Mouse (Mus musculus): ENCODE data around the gene Snx19.

The Snx19 gene

DNA sequence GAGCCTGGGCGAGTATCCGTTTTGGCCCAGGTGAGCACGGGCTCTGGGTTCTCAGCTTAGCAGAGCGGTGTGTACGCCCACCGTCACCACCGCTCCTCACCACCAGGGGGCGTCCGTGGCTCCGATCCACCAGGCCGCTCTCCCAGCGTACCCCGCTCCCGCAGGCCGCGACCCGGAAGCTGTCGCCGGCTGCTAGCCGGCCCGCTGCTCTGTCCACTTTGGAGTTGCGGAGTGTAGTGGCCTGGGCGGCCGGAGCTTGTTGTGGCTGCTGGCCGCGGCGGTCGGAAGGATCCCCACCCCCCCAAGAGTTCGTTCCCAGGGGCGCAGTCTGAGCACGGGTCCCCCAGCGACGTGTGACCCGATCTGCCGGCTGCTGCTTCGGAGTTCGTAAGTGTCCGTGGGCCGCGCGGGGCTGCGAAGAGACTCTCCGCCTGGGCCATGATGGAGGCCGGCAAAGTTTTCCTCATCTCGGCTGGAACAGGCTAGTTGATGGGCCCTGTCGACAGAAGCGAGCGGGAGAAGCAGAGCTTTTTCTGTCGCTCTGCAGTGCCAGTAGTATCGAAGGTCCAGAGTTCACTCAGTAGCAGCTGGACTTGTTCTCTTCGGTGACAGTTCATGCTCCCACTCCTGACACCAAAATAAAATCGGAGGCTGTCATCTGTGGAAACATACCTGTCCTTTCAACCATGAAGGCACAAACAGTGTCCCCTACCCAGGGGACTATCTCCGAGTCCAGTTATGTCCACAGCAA is at the start of gene Snx19:
Gene Snx19, plus strand, starts transcription at position 227 of the 751 bp plus-strand sequence.
- peak; percentile 98 for DNase-seq

DNA sequence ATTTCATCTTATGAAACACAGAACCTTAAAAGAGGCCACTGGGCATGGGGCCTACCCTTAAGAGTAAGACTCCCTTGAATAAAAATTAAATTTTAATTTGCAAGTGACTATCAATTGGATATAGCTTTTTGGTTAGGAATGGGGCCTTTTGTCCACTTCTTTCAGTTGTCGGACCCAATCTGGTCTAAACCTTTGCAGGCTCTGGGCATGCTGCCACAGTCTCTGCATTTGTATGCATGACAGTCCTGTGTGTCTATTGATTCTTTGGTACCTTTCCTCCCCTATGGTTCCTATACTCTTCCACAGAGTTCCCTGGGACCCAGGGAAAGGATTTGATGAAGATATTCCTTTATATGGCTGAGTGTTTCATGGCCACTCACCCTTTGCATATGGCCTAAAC is 26.1 kb upstream of the Snx19 start:
- DNase-seq, result no peak

DNA sequence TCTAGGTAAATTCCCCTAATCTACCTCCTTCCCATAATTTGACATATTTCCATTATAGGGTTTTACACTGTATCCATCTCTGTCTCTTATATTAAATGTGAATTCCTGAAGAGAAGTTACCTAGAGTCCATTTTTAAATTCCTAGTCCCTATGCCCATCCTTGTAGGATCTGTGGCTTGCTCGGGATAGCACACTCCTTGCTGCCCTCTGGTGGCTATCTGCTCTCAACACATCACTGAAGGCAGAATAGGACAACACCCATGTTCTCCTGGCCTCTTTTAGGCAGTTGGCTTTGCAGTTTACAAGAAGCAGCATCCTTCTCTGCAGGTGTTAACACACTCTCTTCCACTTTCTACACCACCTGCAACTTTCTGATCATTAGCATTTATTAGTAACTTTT is 4.0 kb upstream of the Snx19 start:
- peak; percentile 66 for DNase-seq

DNA sequence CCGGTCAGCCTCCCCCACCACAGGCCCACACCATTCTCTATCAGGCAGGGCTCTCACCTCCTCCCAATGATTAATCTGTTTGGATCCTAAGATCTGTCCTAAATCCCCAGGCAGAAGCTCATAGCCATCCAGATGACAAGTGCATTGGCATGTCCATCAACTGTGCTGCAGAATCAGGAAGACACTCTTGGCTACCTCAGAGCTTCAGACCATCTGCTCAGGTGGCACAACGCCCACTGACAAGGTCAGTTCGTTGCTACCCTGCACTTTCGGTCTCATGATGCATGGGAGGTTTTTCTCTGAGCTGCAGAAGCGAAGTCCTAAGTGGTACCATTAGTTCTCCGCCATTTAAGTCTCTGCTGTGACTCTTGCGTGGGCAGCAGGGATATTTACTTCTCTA is 1.7 kb upstream of the Snx19 start:
- no peak for DNase-seq

GRCm38 (mm10) chr9:30428231-30428630 is 1.3 kb downstream of the Snx19 start:
- DNase-seq, result no peak

- no peak for DNase-seq
Observed at GRCm38 (mm10) chr9:30430447-30430846, 3.5 kb downstream of the Snx19 start.

DNA sequence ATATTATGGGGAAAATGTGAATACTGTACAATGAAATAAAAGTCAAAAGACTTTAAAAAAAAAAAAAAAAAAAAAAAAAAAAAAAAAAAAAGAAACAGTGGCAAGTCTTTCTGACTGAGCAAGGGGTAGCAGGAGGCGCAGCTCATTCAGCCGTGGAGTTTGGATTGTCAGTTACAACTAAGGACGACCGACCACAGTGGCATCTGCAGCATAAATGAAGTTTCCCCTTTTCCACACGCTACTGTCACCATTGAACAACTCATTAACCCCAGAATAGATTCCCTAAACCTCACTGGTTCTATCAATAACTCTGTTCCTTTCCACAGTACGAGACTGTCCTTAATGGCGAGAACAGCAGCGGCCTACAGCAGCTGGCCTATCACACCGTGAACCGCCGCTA is 5.0 kb downstream of the Snx19 start:
- DNase-seq, result no peak

- no peak for DNase-seq
Observed at GRCm38 (mm10) chr9:30433914-30434313, 7.0 kb downstream of the Snx19 start.

DNA sequence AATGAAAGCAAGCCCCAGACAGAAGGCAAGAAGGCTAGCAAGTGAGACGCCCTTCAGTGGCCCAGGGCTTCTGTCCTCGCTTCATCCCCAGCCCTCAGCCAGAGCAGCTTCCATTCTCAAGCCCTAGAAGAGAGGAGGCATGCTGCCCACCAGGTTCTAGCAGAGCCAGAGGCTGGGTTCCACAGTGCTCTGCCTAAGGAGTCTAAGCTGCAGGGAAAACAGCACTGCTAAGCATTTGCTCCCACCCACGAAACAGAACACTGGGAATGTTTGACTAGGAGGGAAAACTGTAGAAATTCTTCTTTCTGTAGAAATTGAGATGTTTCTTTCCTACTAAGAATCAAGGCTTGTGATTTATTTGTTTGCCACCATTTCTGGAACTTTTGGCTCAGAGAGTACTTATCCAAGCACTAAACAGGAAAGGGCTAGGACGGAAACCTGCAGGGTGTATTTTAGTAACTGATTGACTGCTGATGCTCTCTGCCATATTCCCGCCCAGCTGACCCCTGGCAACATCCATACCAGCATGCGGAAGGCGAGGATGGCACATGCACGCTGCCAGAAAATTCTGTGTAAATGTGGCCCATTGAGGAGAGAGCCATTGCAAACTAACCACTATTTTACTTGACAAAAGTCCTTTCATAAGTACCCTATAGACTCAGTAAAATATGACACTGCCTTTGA is 9.1 kb downstream of the Snx19 start:
- DNase-seq, result no peak

GRCm38 (mm10) chr9:30438505-30438904 is 11.6 kb downstream of the Snx19 start:
- DNase-seq, result peak; percentile 41

DNA sequence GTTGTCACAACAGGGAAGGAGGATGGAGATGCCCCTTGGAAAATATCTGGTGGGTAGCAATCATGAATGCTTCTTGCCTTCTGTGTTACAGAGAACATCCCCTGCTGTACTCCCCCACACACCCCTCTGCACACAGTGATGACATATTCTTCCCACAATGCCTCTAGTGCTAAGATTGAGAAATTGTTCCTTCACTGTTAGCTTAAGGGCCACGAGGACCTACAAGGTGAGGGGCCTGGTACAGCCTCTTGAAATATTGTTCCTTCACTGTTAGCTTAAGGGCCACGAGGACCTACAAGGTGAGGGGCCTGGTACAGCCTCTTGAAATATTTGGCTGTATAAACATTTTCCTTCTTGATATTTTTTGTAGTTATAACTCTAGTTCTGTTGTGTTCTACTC is 14.9 kb downstream of the Snx19 start:
- DNase-seq, result no peak

DNA sequence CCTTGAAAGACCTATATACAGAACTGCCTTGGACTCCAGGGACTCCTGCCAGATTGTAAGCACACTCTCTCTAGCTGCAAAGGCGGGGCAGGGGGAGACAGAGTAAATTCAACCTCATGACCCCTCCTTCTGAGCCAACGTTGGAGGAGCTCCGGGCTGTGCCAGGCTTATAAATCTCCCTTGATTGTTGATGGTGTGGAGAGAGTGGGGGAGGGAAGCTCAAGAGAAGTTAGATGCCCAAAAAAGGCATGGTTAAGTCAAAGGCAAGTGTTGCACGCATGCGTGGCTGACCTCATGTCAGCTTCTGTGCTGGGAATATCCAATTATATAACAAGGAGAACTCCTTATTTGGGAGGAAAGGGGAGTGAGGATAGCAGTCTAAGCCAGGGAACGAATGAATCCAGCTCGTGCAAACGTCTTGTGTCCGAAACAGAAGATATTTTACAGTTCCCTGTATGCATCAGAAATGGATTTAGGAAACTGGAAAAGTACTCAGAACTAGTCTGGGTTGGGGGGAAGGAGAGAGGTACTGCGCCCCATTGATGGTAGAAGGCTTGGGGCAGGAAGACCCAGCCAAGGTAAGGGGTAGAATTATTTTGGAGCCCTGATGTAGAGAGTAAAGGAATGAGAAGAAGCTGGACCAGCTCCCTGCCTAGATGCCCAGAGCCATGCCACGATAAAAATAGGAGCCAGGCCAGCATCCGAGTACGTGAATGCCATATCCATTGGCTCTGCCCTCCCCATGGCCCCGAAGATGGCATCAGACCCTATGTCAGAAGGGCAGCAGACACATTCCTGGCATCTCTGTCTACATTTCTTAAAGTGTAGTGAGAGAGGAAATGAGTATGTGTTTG is 18.6 kb downstream of the Snx19 start:
- no peak for DNase-seq

- DNase-seq, result no peak
Observed at GRCm38 (mm10) chr9:30446126-30446525, 19.2 kb downstream of the Snx19 start.

- no peak for DNase-seq
Observed at GRCm38 (mm10) chr9:30448459-30448858, 21.6 kb downstream of the Snx19 start.

DNA sequence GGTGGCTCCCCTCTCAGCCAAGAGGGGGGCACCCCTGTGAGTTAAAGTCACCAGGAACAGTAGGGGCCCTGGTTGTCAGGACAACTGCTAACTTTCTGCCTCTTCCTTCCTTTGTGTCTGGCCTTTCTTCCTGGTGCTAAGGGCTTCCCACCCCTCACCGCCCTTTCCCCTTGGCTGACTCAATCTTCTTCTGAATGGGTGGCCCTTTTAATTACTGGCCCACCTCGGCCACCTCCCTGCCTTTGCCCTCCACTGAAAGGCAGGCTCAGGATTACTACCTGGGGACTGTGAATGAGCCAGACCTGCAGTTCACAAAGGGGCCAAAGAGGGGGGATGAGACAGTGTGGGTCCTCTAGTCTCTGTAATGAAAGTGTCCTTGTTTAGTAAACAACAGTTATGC is 23.0 kb downstream of the Snx19 start:
- no peak for DNase-seq

DNA sequence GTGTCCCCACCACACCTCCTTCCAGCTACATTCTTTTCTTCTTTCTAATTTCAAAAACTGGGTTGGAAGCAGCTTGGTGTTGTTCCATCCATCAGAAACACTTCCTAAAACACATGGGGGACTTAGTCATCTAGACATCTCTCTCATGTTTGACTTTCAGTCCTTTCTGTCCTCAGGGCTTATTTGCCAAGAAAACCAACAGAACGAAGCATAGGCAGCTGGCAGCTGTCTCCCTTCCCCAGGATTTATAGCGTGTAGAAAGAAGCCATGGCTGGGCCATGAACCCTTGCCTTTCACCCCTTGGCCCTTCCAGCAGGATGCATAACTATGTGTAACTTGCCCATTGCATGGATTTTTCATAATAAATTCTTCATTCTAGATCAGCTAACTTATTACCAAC is 23.9 kb downstream of the Snx19 start:
- no peak for DNase-seq

DNA sequence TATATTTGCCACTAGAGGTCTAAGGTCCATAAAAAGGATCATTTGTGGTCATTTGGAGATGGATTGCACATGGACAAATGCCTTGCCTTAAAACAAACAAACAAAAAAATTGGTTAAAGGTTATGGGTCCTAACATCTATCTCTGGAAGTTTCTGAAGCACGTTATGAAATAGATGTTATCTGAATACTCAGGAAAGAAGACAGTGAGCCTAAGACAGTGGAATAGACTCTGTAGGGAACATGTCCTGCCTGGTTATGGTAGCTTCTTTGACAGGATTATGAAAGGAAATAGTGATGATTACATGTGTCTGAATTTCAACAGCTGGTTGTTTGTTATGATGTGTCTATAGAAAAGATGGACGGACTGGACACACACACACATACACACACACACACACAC is 27.6 kb downstream of the Snx19 start:
- DNase-seq, result no peak

GRCm38 (mm10) chr9:30456250-30456649 is 29.3 kb downstream of the Snx19 start:
- DNase-seq, result no peak

GRCm38 (mm10) chr9:30460501-30460900 is 33.6 kb downstream of the Snx19 start:
- DNase-seq, result no peak

DNA sequence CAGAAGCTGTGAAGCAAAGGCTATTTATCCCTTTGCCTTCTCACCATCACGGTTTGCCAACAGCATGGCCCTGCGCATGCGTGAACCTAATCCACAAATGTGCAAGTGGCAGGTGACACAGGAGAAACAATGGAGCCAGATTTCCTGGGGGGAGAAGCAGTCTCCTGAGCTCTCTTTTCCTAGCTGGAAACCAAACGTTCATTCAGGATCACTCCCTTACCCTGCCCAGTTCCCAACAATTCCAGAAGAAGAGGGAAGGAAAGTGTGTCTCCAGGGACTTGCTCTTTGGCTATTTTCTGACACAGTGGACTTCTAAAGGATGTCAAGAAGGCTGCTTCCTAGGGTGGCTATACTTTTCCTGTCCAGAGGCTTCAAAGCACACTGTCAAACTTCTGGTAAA is 37.8 kb downstream of the Snx19 start:
- no peak for DNase-seq

DNA sequence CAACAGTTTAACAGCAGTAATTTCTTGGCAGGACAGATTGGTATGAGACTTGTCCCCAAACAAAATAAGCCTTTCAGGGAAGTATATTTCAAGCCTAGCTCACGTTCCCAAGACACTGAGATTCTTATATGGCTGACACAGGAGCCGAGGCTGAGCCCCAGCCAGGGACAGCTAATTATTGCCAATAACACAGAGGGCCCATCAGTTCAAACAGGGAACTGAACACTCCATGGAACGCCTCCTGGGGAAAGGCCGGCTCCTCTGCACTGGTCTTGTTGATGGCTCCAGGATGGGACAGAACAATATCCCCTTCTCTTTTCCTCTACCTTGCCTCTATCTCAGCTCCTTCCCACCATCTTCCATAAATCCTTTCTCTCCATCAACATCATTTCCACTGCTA is 53.1 kb downstream of the Snx19 start:
- DNase-seq, result no peak

DNA sequence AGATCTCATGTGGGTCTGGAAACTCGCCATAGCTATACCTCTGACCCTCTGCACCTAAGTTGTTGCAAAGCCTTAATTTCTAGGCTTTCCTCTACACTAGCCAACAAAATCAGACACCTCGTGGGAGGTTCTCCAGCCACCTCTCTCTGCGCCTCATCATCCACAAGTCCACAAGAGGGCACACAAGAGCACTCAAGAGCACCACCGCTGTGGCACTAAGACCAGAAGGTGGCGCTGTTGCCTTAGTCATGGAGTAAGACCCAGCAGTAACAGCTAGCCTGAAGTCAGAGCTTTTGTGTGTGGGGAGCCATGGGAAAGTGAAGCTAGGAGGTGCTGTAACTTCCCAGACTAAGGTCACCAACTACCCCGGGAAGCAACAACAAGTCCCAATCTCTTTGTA is 53.6 kb downstream of the Snx19 start:
- DNase-seq, result peak; percentile 99

GRCm38 (mm10) chr9:30482116-30482515 is 55.2 kb downstream of the Snx19 start:
- no peak for DNase-seq

GRCm38 (mm10) chr9:30484183-30484582 is 57.3 kb downstream of the Snx19 start:
- no peak for DNase-seq

Data from right cerebral cortex, postnatal 4 days (tissue).